Mouse (Mus musculus) kidney, postnatal 14 days (tissue): ENCODE results near the gene Psme3.
"Not testable (repeated sequence)": the region's sequence is repeated elsewhere in the genome, so short reads cannot be mapped to it uniquely, and the experiment has no call there.

Source experiments
- DNase-seq: peaks from one replicate; pipeline ENCODE4 v3.0.0; 2022; ENCODE audit warnings: mixed read lengths

Psme3 gene

DNA sequence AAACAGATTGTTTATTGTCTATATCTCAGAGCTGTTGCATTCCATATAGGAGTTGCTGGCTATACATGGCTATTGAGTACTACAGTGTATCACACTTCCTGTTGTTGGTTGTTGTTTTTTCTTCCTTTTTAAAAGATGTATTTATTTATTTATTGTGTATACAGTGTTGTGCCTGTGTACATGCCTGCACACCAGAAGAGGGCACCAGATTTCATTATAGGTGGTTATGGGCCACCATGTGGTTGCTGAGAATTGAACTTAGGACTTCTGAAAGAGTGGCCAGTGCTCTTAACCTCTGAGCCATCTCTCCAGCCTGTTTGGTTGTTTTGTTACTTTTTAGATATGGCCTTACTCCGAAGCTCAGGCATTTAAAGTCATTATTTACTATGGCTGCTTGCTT is 1.4 kb upstream of the Psme3 start:
- DNase-seq: no peak

GRCm38 (mm10) chr11:101315082-101315650 is 847 bp upstream of the Psme3 start:
- no peak for DNase-seq

DNA sequence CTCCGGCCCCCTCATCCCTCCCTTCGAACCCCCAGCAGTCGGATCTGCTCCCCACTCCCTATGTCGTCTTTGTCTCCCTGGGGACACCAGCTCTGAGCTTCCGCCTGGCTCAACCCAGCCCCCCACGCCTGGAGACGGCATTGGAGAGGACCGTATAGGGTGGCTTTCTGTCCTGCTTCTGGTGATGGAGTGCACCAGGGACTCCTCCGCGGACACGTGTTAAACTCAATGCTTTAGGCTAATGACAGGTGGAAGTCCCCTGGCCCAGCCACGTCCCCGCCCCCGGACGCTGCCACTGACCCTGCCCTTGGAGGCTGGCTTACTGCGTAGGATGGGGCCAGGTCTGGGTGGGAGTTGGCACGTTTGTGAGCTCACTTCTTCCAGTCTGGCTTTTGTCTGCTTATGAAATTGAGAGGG is 496 bp downstream of the Psme3 start:
- DNase-seq: peak; percentile 25

DNA sequence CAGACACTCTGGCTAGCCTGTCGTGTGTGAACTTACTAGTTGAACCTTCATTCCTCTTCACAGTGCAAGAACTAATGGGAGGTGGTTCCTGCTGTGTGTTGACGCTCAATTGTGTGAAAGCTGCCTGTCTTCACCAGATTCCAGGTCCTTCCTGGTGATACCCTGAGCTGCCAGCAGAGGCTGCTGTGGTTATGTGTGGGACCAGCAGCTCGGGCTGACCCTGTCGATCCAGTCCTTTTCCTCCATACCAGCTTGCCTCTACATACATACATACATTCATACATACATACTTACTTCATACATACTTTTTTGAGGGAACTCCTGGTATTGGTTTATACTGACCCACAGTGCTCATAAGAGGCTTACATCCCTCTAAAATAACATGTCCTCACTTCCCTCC is 7.6 kb downstream of the Psme3 start:
- DNase-seq: peak; percentile 88

DNA sequence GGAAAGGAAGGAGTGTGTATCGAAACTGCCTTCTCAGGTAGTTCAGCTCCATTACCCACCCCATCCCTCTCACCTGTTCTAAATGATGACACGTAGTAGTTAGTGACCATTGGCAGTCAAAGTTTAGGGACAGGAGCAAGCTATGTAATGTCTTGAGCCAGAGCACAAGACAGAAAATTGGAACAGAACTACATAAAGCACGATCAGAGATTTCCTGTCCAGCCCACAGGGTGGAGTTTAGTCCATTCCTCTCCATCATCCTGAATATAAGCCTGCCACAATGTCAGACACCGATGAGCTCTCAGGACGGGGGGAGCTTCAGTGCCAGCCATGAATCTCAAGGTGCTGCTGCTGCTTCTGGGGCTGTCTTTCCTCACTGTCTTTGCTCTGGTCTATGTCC is 8.8 kb downstream of the Psme3 start, which contains the start of gene Aoc2:
TSS of gene Aoc2 (plus strand) at position 301 of the 400 bp plus-strand sequence.
- no peak for DNase-seq

GRCm38 (mm10) chr11:101325201-101325600 is 9.2 kb downstream of the Psme3 start:
- DNase-seq: not testable (repeated sequence)

DNA sequence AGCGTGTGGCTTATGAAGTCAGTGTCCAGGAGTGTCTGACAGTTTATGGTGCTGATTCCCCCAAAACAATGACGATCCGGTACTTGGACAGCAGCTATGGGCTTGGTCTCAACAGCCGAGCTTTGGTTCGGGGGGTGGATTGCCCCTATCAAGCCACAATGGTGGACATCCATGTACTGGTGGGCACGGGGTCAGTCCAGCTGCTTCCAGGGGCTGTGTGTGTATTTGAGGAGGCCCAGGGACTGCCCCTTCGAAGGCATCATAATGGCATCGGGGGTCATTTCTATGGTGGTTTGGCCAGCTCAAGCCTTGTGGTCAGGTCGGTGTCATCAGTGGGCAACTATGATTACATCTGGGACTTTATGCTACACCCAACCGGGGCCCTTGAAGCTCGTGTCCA is 10.1 kb downstream of the Psme3 start:
- DNase-seq: no peak

DNA sequence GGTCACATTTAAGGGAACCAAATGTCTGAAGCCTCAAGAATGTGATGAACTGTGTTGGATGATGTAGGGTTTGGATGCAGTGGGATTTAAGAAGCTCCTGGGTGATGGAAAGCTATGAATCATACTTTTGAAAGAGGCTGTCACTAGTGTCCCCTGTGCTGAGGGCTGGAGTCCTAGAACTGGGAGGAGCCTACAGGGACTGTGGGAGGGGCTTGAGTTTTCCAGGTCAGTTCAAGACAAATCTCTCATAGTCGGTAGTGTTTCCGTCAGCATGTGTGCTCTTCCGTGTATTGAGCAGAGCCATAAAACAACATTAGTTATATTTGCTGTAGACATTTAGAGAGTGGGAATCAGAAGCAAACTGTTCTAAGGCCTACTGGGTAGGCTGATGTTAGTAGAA is 11.3 kb downstream of the Psme3 start:
- DNase-seq: no peak

DNA sequence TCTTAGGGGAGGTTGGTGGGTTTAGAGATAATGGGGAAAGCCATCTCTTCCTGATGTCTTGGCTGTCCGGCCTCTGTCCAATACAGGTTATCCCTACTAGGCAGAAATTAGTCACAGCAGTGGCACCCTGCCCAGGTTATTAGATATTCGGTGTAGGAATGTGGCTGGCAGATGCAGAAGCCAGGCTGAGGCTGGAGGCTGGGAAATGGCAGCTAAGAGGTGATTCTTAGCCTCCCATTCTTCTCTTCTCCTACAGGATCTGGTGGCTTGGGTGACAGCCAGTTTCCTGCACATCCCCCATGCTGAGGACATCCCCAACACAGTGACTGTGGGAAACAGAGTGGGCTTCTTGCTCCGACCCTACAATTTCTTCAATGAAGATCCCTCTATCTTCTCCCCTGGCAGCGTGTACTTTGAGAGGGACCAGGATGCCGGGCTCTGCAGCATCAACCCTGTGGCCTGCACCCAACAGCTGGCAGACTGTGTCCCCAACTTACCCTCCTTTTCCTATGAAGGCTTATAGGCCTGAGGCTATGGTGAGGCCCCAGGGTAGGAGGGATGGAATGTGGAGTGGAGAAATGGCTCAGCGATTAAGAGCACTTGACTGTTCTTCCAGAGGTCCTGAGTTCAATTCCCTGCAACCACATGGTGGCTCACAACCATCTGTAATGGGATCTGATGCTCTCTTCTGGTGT is 13.1 kb downstream of the Psme3 start:
- peak; percentile 54 for DNase-seq

DNA sequence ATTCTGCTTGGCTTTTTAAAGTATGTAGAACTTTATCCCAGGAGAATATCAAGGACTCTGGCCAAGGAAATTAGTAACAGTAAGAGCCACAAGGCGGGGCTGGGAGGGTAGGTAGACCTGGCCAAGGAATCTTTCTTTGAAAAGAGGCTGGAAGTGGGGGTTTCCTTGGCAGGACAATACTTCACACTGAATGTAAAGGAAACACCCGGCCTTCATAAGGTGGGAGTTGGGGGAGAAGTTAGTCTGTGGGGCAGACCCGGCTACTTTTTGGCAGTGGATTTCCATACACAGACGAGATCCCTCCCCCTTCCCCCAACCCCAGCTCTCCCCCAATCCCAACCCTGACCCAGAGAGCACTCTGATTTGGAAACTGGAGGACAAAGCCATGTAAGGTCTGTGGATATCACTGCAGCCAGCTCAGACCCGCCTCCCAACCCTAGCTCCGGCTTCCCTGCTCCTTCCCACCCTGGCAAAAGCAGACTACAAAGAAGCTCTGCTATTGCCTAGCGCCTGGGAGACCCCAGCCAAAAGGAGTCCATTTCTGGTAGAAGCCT is 14.4 kb downstream of the Psme3 start, which contains the start of gene Aoc3:
TSS of gene Aoc3 (plus strand) at position 235 of the 554 bp plus-strand sequence.
- peak; percentile 34 for DNase-seq

DNA sequence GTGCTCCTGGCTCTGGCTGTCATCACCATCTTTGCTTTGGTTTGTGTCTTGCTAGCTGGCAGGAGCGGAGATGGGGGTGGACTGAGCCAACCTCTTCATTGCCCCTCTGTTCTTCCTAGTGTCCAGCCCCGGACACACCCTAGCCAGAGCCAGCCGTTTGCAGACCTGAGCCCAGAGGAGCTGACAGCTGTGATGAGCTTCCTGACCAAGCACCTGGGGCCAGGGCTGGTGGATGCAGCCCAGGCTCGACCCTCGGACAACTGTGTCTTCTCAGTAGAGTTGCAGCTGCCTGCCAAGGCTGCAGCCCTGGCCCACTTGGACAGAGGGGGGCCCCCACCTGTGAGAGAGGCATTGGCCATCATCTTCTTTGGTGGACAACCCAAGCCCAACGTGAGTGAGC is 14.9 kb downstream of the Psme3 start:
- not testable (repeated sequence) for DNase-seq

- no peak for DNase-seq
Observed at GRCm38 (mm10) chr11:101332537-101332936, 16.5 kb downstream of the Psme3 start.

GRCm38 (mm10) chr11:101334023-101334422 is 18.0 kb downstream of the Psme3 start:
- DNase-seq: no peak

GRCm38 (mm10) chr11:101334516-101334915 is 18.5 kb downstream of the Psme3 start:
- no peak for DNase-seq

DNA sequence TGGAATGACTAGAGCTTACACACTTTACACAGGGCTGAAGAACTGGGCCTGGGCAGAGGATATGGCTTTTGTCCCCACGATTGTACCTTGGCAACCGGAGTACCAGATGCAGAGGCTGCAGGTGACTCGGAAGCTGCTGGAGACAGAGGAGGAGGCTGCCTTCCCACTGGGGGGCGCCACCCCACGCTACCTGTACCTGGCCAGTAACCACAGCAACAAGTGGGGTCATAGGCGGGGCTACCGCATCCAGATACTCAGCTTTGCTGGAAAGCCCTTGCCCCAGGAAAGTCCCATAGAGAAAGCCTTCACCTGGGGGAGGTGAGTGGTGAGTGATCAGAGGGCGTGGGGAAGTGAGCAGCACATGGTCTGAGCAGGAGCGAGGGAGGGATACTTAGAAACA is 19.7 kb downstream of the Psme3 start:
- no peak for DNase-seq

DNA sequence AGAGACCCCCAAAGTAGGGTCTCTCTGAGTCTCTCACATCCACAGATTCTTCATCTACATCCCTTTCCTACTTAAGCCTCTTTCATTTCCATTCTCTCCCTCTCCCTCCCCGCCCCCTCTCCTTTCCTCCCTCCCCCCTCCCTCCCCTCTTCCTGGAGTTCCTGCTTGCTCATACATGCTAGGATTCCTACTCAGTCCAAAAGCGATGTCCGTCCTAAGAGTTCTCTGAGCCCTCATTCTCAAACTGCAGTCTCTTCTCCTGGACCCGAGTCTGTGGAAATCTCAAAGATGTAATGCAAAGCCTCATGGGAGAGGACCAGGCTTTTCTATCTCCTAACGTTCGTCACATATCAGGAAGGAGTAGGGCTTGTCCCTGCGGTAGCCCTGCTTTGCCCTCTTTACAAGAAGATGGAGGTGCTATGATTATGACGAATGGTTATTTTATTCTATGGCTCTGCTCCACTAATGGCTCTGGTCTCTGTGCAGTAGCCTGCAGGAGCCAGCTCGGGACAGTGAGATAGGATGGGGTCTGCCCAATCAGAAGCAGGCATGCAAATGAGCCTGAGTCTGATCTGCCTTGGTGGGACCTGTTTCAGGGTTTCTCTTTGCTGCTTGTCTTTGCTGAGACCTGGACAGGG is 22.2 kb downstream of the Psme3 start:
- peak; percentile 38 for DNase-seq

- DNase-seq: no peak
Observed at GRCm38 (mm10) chr11:101347083-101347775, 31.2 kb downstream of the Psme3 start.

- DNase-seq: no peak
Observed at GRCm38 (mm10) chr11:101348774-101349173, 32.8 kb downstream of the Psme3 start.

DNA sequence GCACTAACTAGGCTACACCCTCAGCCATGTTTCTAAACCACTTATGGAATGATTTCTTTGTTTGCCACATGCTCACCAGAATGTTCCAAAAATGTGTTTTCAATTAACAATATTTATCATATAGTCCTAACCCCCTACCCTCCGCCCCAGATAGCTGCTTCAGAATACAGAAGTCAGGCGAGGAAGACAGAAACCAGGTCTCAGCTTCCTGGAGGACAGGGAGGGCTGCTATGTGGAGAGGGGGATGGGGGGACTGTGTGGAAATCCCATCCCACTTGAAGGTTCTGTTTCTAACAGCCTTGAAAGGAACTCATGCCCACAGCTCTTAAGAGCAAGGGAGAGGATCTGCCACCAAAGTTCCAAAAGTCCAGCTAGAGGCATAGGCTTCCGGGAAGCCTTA is 33.2 kb downstream of the Psme3 start:
- DNase-seq: no peak

- no peak for DNase-seq
Observed at GRCm38 (mm10) chr11:101351100-101351720, 35.2 kb downstream of the Psme3 start.

GRCm38 (mm10) chr11:101351721-101352111 is 35.7 kb downstream of the Psme3 start:
- DNase-seq: no peak

DNA sequence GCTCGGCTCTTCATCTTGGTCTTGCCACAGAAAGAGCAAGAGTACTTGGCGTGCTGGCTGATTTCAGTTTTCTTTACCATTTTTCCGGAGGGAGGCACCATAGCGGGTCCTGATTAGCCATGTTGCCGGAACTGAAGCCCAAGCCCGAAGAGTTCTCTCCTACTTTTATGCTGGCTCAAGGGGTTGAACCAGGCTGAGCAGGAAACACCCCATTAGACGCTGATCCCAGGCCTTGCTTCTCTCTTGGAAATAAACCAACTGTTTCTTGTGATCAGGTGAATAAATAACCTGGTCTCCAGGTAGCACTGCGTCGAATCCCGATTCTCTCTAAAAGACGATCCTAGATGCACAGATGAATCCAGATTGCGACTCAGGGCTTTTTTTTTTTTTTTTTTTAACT is 37.4 kb downstream of the Psme3 start:
- DNase-seq: peak; percentile 64
